Mouse (Mus musculus) E14TG2a.4 (cell line): ENCODE data around the gene Hcrtr1.

Source experiments
- CTCF ChIP-seq: conservative IDR thresholded peaks from 2 replicates; pipeline ENCODE4 v1.5.1; 2014; ENCODE audit warnings: low read length
- NANOG ChIP-seq: IDR thresholded peaks from 2 replicates; pipeline ENCODE4 v1.6.1; 2014; ENCODE audit warnings: borderline replicate concordance, low read length, mixed read lengths
- POU5F1 ChIP-seq: IDR thresholded peaks from 2 replicates; pipeline ENCODE4 v1.6.1; 2014; ENCODE audit warnings: low read length, borderline replicate concordance

DNA sequence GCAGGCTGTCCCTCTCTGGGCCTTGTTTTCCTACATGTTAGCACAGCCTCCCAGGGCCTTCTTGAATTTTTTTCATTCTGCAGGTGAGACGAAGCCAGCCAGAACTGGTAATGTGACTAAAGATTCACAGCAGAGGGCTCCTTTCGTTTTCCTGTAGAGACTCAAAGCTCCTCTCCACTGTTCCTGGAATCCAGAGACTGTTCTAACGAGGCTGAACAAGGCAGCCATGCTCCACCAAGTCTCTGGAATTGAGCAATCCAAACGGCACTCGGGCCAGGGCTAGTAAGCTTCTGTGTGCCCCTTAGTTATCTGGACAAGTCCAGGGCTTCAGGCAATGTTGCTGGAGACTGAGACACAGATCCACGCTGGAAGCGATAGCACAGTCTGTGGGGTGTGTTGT lies 38.4 kb upstream of the Hcrtr1 start:
- no peak for TF ChIP-seq CTCF
- no peak for TF ChIP-seq NANOG
- no peak for TF ChIP-seq POU5F1
